9 mouse cellular contexts compared by ENCODE assay signal in genomic region chr7:49762605-49763004, GRCm38 (mm10). TPM values are rescaled to one million over a fixed set of nuclear protein-coding genes. Genes with fewer than 3 reads are reported as not detected.
DNase-seq lines count a peak whose midpoint lies in the region; ATAC-seq lines count a peak whose summit lies in the region.
"Had no signal": no experiment of that assay in that cellular context is flagged by ENCODE, and none has a peak within 500 bp of the region (broad histone marks: within the 10 kb centered on the region; RNA-seq: fewer than 3 reads in every experiment).

No protein-coding gene starts in this region.

- H3K4me1 ChIP-seq in midbrain, embryonic 15.5 days = peaks cover 6% of the 10 kb centered on the region

- peaks cover 18% of the 10 kb centered on the region for H3K27me3 ChIP-seq in midbrain, embryonic 15.5 days (replicated peaks)

- no peak for ATAC-seq in midbrain, embryonic 15.5 days (replicated peaks)

- DNase-seq in lung, postnatal 36 days = peak; percentile 11
- no peak for DNase-seq in lung, postnatal 14 days
- peak; percentile 55 for DNase-seq in adipocyte (ENCODE audit: low spot score)
- peak; percentile 44 to 55 for DNase-seq in layer of hippocampus, postnatal 36 days
- peak; percentile 15 to 22 for DNase-seq in spleen, postnatal 14 days (ENCODE audit: low spot score in 2 of 2)
- no peak for DNase-seq in kidney, postnatal 25 days
- DNase-seq in retina, embryonic 14.5 days (ENCODE audit: low spot score) = no peak
- DNase-seq: thymus, postnatal 25 days had no signal

- no peak overlapping the region for H3K9ac ChIP-seq in midbrain, embryonic 15.5 days

- no peak overlapping the region for H3K27ac ChIP-seq in midbrain, embryonic 15.5 days

- WGBS in midbrain, embryonic 15.5 days = 69% methylated on average over 13 of the region's 13 CpGs

- H3K4me2 ChIP-seq in midbrain, embryonic 15.5 days = no peak overlapping the region

- H3K36me3 ChIP-seq in midbrain, embryonic 15.5 days (replicated peaks) = no peaks in the 10 kb centered on the region

- no peak overlapping the region for H3K4me3 ChIP-seq in midbrain, embryonic 15.5 days

- no peaks in the 10 kb centered on the region for H3K9me3 ChIP-seq in midbrain, embryonic 15.5 days

RNA-seq across cellular contexts. Expression of gene Htatip2, which starts 3.7 kb away (rescaled TPM):
- total RNA-seq in layer of hippocampus, postnatal 36 days (2021) = 10 to 100 TPM; 10.0 to 12.7 TPM
- 3.0 and 3.5 TPM in 2 replicates for polyA plus RNA-seq in midbrain, embryonic 15.5 days (2015; fragmentation: Nextera tagmentation; extraction: Ambion mirVana)

RNA-seq across cellular contexts. Expression of gene Prmt3, which starts 15.5 kb away (rescaled TPM):
- 10 to 100 TPM; 37.2 to 37.5 TPM for total RNA-seq in layer of hippocampus, postnatal 36 days (2021)
- 46.9 and 48.3 TPM in 2 replicates for polyA plus RNA-seq in midbrain, embryonic 15.5 days (2015; fragmentation: Nextera tagmentation; extraction: Ambion mirVana)

Comparison
In these comparisons a context has a peak if more than half of its experiments do, and no peak if none do; other contexts are left out.
1. DNase-seq: peak in lung, postnatal 36 days (single experiment), adipocyte (single experiment), layer of hippocampus, postnatal 36 days (2 of 2) and spleen, postnatal 14 days (2 of 2); none in lung, postnatal 14 days (single experiment), kidney, postnatal 25 days (0 of 2) and retina, embryonic 14.5 days (single experiment).